Mouse (Mus musculus) liver, embryonic 14.5 days (tissue): ENCODE data around the gene Stx5a. TPM values are rescaled to one million over a fixed set of nuclear protein-coding genes. Genes with fewer than 3 reads are reported as not detected.
"Not testable (repeated sequence)": the region's sequence is repeated elsewhere in the genome, so short reads cannot be mapped to it uniquely, and the experiment has no call there.

Experiments used
- ATAC-seq: fragments of 200-750 bp; cut with Nextera tagmentation; 2 replicates; pipeline ENCODE4 v1.8.0; 2017; ENCODE audit warnings: moderate number of reproducible peaks, mild to moderate bottlenecking, moderate library complexity; ENCODE audit not compliant: insufficient read depth
- DNase-seq, 3 experiments: peaks; one replicate each; pipeline ENCODE4 v3.0.0-alpha.2; 2012 to 2013; ENCODE audit warnings: low read depth in 3 of 3, low spot score in 3 of 3
- H3K27ac ChIP-seq: fragments of 300-500 bp; sonication (generic); 2 replicates; pipeline ENCODE4 v1.5.1; 2014; ENCODE audit warnings: moderate library complexity, mild to moderate bottlenecking, control low read depth, inconsistent platforms
- H3K27me3 ChIP-seq: fragments of 300-500 bp; sonication (generic); 2 replicates; pipeline ENCODE4 v1.6.1; 2014; ENCODE audit warnings: mild to moderate bottlenecking, low read length, moderate library complexity; ENCODE audit not compliant: control insufficient read depth, insufficient read depth
- H3K36me3 ChIP-seq: fragments of 300-500 bp; sonication (generic); replicated peaks from 2 replicates; pipeline ENCODE4 v1.6.1; 2014; ENCODE audit warnings: low read depth; ENCODE audit not compliant: control insufficient read depth, insufficient read depth
- H3K4me1 ChIP-seq, 2 experiments: fragments of 200-500 bp in 1 of 2; fragments of 300-500 bp in 1 of 2; sonication (generic) in 1 of 2; replicated peaks; 2 replicates each; pipeline ENCODE4 v1.6.1; 2012 to 2014; ENCODE audit warnings: antibody characterized with exemption in 1 of 2, inconsistent platforms in 1 of 2, low read length in 1 of 2; ENCODE audit not compliant: control insufficient read depth in 2 of 2, insufficient read depth in 2 of 2
- H3K4me2 ChIP-seq: fragments of 300-500 bp; sonication (generic); 2 replicates; pipeline ENCODE4 v1.6.1; 2014; ENCODE audit warnings: low read depth, mild to moderate bottlenecking, control low read depth, moderate library complexity
- H3K4me3 ChIP-seq, 2 experiments: fragments of 200-500 bp in 1 of 2; fragments of 300-500 bp in 1 of 2; sonication (generic) in 1 of 2; 2 replicates each; pipeline ENCODE4 v1.5.1; 2012 to 2014; ENCODE audit warnings: low read depth in 2 of 2, low read length in 2 of 2, mild to moderate bottlenecking in 2 of 2, control low read depth in 1 of 2, inconsistent platforms in 1 of 2, moderate library complexity in 1 of 2; ENCODE audit not compliant: insufficient read depth in 1 of 2
- H3K9ac ChIP-seq: fragments of 300-500 bp; sonication (generic); replicated peaks from 2 replicates; pipeline ENCODE4 v1.6.1; 2014; ENCODE audit warnings: mild to moderate bottlenecking, control low read depth, moderate library complexity
- H3K9me3 ChIP-seq: fragments of 300-500 bp; sonication (generic); 2 replicates; pipeline ENCODE4 v1.6.1; 2016; ENCODE audit warnings: low read length, mixed read lengths; ENCODE audit not compliant: control insufficient read depth
- CTCF ChIP-seq: IDR thresholded peaks from 2 replicates; pipeline ENCODE4 v1.5.1; 2016; ENCODE audit warnings: antibody characterized with exemption, low read depth, control low read depth
- EP300 ChIP-seq: IDR thresholded peaks from 2 replicates; pipeline ENCODE4 v1.6.1; 2016; ENCODE audit warnings: antibody characterized with exemption, low read depth
- WGBS: fragments of 180-500 bp; shearing (Covaris S2); extraction: QIAGEN DNeasy Blood & Tissue Kit; methylation state at CpG from one replicate; pipeline ENCODE4 v1.1.7; 2014; ENCODE audit not compliant: insufficient replicate concordance; 5-methylcytosine and 5-hydroxymethylcytosine counted together
- polyA plus RNA-seq, 2 experiments: library from polyadenylated mRNA; depleted of rRNA in 1 of 2; stranded (reverse) in 1 of 2; unstranded in 1 of 2; fragments of >200 nt; fragmentation: Nextera tagmentation in 1 of 2; extraction: Ambion mirVana in 1 of 2; gene quantifications; 2 replicates each; pipeline versions ENCODE4 v1.2.1 to v1.2.3; 2012 to 2014

Stx5a gene
- polyA plus RNA-seq, 2 experiments = 32.0 to 36.9 TPM

- Histone ChIP-seq H3K27me3 (no peaks in the 10 kb centered on the region), H3K4me3 (no peak overlapping the region), H3K36me3 (peaks cover 9% of the 10 kb centered on the region), H3K4me1 (peaks cover 43% of the 10 kb centered on the region in 2 experiments), H3K9me3 (no peaks in the 10 kb centered on the region), H3K9ac (0 out of 2 replicates have a peak overlapping the region, but pooled peaks have one; percentile 9), H3K27ac (peak overlapping the region; percentile 99), H3K4me2 (peak overlapping the region; percentile 98)
- DNase-seq = no peak
- ATAC-seq = no peak
- 0 out of 2 replicates have a peak, but pooled peaks have one; percentile 0 for TF ChIP-seq CTCF
- peak; percentile 32; the same call in 1 of the 2 replicates for TF ChIP-seq EP300
- WGBS = 66% methylated on average over 8 of the region's 10 CpGs
Observed at GRCm38 (mm10) chr19:8716767-8717475, 24.3 kb upstream of the Stx5a start.

GRCm38 (mm10) chr19:8718357-8718756 is 22.9 kb upstream of the Stx5a start:
- no peaks in the 10 kb centered on the region for H3K36me3 ChIP-seq
- no peaks in the 10 kb centered on the region for H3K9me3 ChIP-seq
- ATAC-seq (no peak), DNase-seq (peak; percentile 66 to 74 (median 70))
- TF ChIP-seq CTCF = peak; percentile 91
- TF ChIP-seq EP300 = no peak
- peaks cover 45 to 46% of the 10 kb centered on the region in 2 experiments for H3K4me1 ChIP-seq
- H3K4me2 ChIP-seq = no peak overlapping the region
- H3K4me3 ChIP-seq = no peak overlapping the region
- WGBS = 54% methylated on average over 3 of the region's 3 CpGs
- H3K9ac ChIP-seq = no peak overlapping the region
- H3K27ac ChIP-seq = no peak overlapping the region
- no peaks in the 10 kb centered on the region for H3K27me3 ChIP-seq

GRCm38 (mm10) chr19:8719037-8719436 is 22.2 kb upstream of the Stx5a start:
- H3K4me3 ChIP-seq, H3K4me2 ChIP-seq, H3K9ac ChIP-seq, DNase-seq, ATAC-seq, H3K36me3 ChIP-seq, H3K27me3 ChIP-seq, H3K9me3 ChIP-seq: not testable (repeated sequence)
- H3K27ac ChIP-seq = peak overlapping the region; percentile 32; the same call in 1 of the 2 replicates
- peaks cover 44 to 45% of the 10 kb centered on the region in 2 experiments for H3K4me1 ChIP-seq
- TF ChIP-seq CTCF = peak; percentile 44; the same call in 1 of the 2 replicates

GRCm38 (mm10) chr19:8721378-8721777 is 19.8 kb upstream of the Stx5a start:
- Histone ChIP-seq H3K9ac (peak overlapping the region; percentile 81), H3K4me3 (peak overlapping the region; percentile 79 to 97; a peak in 3 of 4 replicates), H3K9me3 (no peaks in the 10 kb centered on the region), H3K27me3 (no peaks in the 10 kb centered on the region), H3K4me1 (peaks cover 29 to 37% of the 10 kb centered on the region in 2 experiments), H3K36me3 (peaks cover 26% of the 10 kb centered on the region), H3K27ac (peak overlapping the region; percentile 94), H3K4me2 (peak overlapping the region; percentile 97)
- WGBS = 35% methylated on average over 1 of the region's 1 CpGs
- TF ChIP-seq EP300 (no peak), CTCF (no peak)
- ATAC-seq = no peak
- no peak for DNase-seq

- TF ChIP-seq EP300 = no peak
- TF ChIP-seq CTCF = no peak
Observed at GRCm38 (mm10) chr19:8722021-8722420, 19.2 kb upstream of the Stx5a start.

More at GRCm38 (mm10) chr19:8722021-8722420, 19.2 kb upstream of the Stx5a start:
- H3K36me3 ChIP-seq = peaks cover 33% of the 10 kb centered on the region
- H3K9ac ChIP-seq = peak overlapping the region; percentile 81
- 37% methylated on average over 4 of the region's 4 CpGs for WGBS
- ATAC-seq = no peak
- DNase-seq = no peak
- H3K27me3 ChIP-seq = no peaks in the 10 kb centered on the region
- H3K4me2 ChIP-seq = peak overlapping the region; percentile 97
- no peaks in the 10 kb centered on the region for H3K9me3 ChIP-seq
- peak overlapping the region; percentile 94 for H3K27ac ChIP-seq
- peaks cover 24 to 32% of the 10 kb centered on the region in 2 experiments for H3K4me1 ChIP-seq
- peak overlapping the region; percentile 79 to 97 for H3K4me3 ChIP-seq
